9 mouse cellular contexts compared by ENCODE assay signal in genomic region chr19:38429269-38429668, GRCm38 (mm10). TPM values are rescaled to one million over a fixed set of nuclear protein-coding genes. Genes with fewer than 3 reads are reported as not detected.
A peak's percentile ranks its signal among the peaks of the same experiment; 100 is the strongest.
DNase-seq lines count a peak whose midpoint lies in the region; TF ChIP-seq lines count a peak whose summit lies in the region.
"Had no signal": no experiment of that assay in that cellular context is flagged by ENCODE, and none has a peak within 500 bp of the region (broad histone marks: within the 10 kb centered on the region; RNA-seq: fewer than 3 reads in every experiment).

No protein-coding gene starts in this region.

- H3K4me3 ChIP-seq in cerebellum, adult 2 months (replicated peaks; ENCODE audit: insufficient read depth, low read depth, low read length) = no peak overlapping the region
- H3K4me3 ChIP-seq: neural tube, embryonic 12.5 days had no signal

- WGBS in cerebellum, adult 2 months = 62% methylated on average over 5 of the region's 5 CpGs

- no peaks in the 10 kb centered on the region for H3K4me1 ChIP-seq in cerebellum, adult 2 months (ENCODE audit: control insufficient read depth, insufficient read depth, low read length)
- H3K4me1 ChIP-seq: neural tube, embryonic 12.5 days had no signal

- TF ChIP-seq CTCF in cerebellum, adult 2 months (IDR thresholded peaks at IDR 0.05; ENCODE audit: borderline replicate concordance, insufficient read depth, low read depth, low read length) = peak; percentile 37; the same call in 1 of the 2 replicates

- intact Hi-C loops in heart, postnatal 25 days (cut with DNase I) = loop anchor here (5.0 to 10.0 kb wide), 3 partner anchors 48 to 486 kb away; no protein-coding TSS in a partner anchor

- peak; percentile 16 to 50 for DNase-seq in heart, adult 18-20 months
- no peak for DNase-seq in heart, postnatal 25 days (ENCODE audit: low spot score)
- peak; percentile 16 for DNase-seq in right cerebral cortex, postnatal 14 days
- DNase-seq in right cerebral cortex, adult 18-20 months = no peak
- peak in 1 of 2 experiments; percentile 11 for DNase-seq in cerebellum, adult 2 months
- peak; percentile 15 to 23 for DNase-seq in kidney, postnatal 4 days
- peak; percentile 32 for DNase-seq in thymus, postnatal 14 days
- DNase-seq in ovary, postnatal 10 days (ENCODE audit: low spot score) = no peak

- no peak for TF ChIP-seq POLR2A in cerebellum, adult 2 months (IDR thresholded peaks at IDR 0.05; ENCODE audit: borderline replicate concordance, insufficient read depth, low read length)

- H3K27ac ChIP-seq in cerebellum, adult 2 months (ENCODE audit: insufficient read depth, low read length) = no peak overlapping the region
- H3K27ac ChIP-seq: neural tube, embryonic 12.5 days had no signal

- H3K27me3 ChIP-seq in cerebellum, adult 2 months (ENCODE audit: control insufficient read depth, insufficient read depth, low read length) = no peaks in the 10 kb centered on the region; the same call in 1 of the 2 replicates
- H3K27me3 ChIP-seq: neural tube, embryonic 12.5 days had no signal

RNA-seq across cellular contexts. Expression of gene Slc35g1, which starts 33.5 kb away (rescaled TPM):
- 1 to 10 TPM; 2.3 to 2.8 TPM for total RNA-seq in heart, adult 18-20 months (2021)
- 1 to 10 TPM; 1.7 to 1.8 TPM for total RNA-seq in heart, postnatal 25 days (2021)
- polyA plus RNA-seq in cerebellum, adult 2 months (2012; rRNA removed) = 2.0 and 2.5 TPM in 2 replicates

RNA-seq across cellular contexts. Expression of gene Plce1, which starts 51.6 kb away (rescaled TPM):
- total RNA-seq in heart, adult 18-20 months (2021) = 10 to 100 TPM; 16.2 to 17.0 TPM
- total RNA-seq in heart, postnatal 25 days (2021) = 10 to 100 TPM; 23.3 to 24.6 TPM
- 9.7 TPM in 2 replicates for polyA plus RNA-seq in cerebellum, adult 2 months (2012; rRNA removed)

Comparison
In these comparisons a context has a peak if more than half of its experiments do, and no peak if none do; other contexts are left out.
1. DNase-seq: peak in heart, adult 18-20 months (2 of 2), right cerebral cortex, postnatal 14 days (single experiment), kidney, postnatal 4 days (2 of 2) and thymus, postnatal 14 days (single experiment); none in heart, postnatal 25 days (single experiment), right cerebral cortex, adult 18-20 months (single experiment) and ovary, postnatal 10 days (single experiment).